Mouse (Mus musculus): ENCODE measurements around the gene Tcte1.

Gene Tcte1

GRCm38 (mm10) chr17:45566360-45567161, 43.3 kb downstream of the Tcte1 start:
- no peak for DNase-seq

DNA sequence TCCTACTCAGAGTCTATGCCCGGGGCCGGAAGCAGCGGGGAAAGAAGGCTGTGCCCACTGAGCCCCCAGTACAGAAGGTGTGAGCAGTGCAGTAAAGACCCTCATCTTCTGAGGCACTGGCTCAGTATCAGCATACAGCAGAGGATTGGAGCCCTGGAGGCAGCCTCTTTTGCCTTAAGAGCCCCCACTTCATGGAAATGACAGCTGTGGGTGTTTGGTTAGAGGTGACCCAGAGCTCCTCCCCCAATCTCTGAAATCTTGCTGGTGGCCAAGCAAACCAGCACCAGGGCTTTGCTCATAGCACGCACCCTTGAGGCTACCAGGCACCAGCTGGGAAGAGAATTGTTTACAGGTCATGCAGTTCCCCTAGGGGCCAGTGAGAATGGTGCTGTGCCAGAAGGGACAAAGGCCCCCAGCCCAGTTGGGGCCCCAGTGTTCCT, 43.9 kb downstream of the Tcte1 start:
- no peak for DNase-seq

DNA sequence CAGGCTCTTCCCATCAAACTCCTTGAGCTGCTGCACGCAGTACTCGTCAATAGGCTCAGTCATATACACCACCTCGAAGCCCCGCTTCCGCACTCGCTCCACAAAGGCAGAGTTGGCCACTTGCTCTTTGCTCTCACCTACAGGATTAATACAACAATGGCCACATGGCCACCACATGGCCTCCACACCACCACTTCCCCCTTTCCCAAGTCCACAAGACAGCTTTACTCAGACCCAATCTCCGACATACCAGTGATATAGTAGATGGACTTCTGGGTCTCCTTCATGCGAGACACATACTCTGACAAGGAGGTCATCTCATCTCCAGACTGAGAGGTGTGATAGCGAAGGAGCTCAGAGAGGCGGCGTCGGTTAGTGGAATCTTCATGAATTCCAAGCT, 45.8 kb downstream of the Tcte1 start:
- no peak for DNase-seq

DNA sequence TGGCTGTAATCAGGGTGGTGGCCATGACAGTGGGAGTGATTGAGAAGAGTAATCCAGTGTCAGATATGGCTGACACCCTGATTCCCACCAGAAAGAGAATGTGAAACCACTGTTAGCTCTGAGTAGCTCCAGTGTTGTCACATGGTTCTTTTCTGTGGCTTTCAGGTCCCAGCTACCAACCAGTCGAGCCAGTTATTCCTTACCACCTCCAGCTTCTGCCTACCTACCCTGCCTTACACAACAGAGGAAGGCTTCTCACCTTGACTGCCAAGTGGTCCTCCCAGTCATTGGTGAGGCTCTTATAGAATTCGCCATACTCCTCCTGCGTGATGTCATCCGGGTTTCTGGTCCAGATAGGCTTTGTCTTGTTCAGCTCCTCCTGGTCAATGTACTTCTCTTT, 46.8 kb downstream of the Tcte1 start:
- no peak for DNase-seq

DNA sequence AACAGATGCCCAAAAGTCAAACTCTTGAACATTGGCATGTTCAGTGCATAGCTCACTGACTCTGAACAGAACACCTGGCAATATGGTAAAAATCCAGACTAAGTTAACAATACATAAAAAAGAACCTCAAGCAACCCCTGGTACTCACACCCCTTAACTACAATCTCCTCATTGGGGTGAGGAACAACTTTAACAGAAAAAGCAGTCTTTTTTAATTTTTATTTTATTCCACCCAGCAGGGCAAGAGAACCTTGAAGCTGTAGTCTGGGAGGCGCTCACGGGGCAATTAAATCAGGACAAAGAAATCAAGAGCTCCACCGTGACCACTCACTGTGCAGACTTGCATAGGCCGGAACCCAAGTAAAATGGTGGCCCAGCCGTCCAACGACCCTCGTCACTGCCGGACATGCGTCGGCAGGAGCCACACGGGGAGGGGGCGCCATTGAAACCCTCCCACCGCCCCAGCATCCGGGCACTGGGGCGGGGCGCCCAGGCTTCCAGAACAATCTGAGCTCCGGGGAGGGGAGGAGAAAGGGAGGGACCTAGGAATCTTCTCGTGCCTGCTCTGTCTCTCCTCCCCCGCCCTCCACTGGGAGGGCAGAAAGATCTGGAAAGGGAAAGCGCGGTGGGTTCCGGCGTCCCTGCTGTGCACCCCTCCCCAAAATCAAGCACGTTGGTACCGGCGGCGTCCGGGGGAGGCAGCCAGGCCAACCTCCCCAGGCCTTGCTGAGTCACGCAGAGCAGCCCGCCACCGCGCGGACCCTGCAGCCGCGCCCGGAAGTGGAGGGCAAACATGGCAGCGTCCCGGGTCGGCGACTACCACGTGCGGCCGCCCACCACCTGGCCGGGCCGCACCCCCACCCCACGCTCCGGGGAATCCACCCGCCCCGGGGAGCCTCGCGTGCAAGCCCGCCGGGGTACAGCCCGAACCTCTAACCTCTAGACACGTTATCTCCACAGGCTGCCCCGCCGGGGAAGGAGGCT, 49.2 kb downstream of the Tcte1 start:
- peak; percentile 82 for DNase-seq

- DNase-seq: peak; percentile 99
Observed at GRCm38 (mm10) chr17:45573087-45573779, 50.0 kb downstream of the Tcte1 start, which contains the start of gene Hsp90ab1. Gene Hsp90ab1 (minus strand): TSS chr17:45573271.

- peak; percentile 99 for DNase-seq
Observed at GRCm38 (mm10) chr17:45573780-45574123, 50.5 kb downstream of the Tcte1 start.

GRCm38 (mm10) chr17:45574129-45574761, 51.0 kb downstream of the Tcte1 start:
- DNase-seq: peak; percentile 84

- no peak for DNase-seq
Observed at GRCm38 (mm10) chr17:45575123-45575897, 52.1 kb downstream of the Tcte1 start.

DNA sequence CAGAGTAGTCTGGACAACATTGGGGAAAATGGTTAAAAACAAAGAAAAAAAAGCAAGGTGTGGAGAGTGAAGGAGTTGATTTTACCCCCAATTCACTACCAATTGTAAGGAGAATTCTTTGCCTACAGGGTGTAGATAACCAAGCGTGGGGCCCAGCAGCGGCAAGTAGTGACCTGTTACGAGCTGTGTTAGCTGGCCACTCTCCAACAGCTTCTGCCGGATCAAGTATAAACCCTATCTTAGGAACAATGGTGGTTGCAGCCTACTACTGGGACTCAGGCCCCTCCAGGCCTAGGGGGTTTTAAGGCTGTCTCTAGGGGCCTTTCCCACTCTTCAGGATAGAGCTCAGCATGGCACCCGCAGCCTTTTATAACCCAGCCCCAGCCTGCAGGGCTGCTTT, 55.0 kb downstream of the Tcte1 start:
- DNase-seq: no peak

- DNase-seq: no peak
Observed at GRCm38 (mm10) chr17:45578843-45579242, 55.6 kb downstream of the Tcte1 start.

- DNase-seq: no peak
Observed at GRCm38 (mm10) chr17:45579554-45579953, 56.3 kb downstream of the Tcte1 start.

DNA sequence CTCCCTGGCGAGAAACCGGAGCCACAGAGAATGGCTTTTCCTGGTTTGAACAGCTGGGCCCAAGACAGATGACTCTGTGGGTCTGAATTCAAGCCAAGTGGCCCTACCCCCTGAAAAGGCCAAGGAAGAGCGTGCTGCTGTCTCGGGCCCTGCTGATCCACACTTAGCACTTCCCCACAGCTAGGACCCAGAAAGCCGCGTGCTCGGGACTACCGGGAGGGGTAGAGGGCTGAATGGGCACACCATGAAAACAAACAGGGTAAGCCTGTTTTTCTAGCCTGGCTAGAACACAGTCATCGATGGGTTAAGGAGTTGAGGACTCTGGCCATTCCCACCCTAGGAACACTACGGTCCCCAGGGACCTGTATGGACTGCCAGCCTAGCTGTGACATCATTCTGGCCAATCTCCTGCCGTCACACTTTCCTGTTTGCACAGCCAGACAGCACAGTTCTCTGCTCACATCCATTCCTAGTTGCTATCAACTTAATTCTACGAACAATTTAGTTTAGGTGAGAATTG, 57.8 kb downstream of the Tcte1 start:
- no peak for DNase-seq

- DNase-seq: peak; percentile 74
Observed at GRCm38 (mm10) chr17:45581567-45581983, 58.3 kb downstream of the Tcte1 start.

GRCm38 (mm10) chr17:45582188-45582587, 59.0 kb downstream of the Tcte1 start:
- DNase-seq: no peak

DNA sequence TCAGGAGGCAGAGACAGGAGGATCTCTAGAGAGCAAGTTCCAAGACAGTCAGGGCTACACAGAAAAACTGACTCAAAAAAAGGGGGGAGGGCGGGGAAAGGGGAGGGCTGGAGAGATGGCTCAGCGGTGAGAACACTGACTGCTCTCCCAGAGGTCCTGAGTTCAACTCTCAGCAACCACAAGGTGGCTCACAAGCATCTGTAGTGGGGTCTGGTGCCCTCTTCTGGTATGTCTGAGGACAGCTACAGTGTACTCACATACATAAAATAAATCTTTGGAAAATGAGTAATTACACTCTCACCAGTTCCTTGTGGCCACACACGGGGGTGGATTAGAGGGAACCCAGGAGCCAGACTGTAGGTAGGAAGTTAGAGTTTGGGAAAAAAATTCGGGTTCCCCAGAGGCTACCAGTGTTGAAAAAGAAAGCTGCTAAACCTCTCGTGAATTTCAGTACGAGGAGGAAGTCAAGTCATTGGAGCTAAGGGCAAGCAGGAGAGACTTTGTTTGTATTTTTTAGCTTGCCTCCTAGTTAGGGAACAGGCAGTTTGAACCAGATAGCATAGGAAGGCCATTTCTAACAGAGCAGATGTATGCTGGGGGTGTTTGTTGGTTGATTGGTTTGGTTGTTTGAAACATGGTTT, 59.6 kb downstream of the Tcte1 start:
- no peak for DNase-seq

- DNase-seq: peak; percentile 85
Observed at GRCm38 (mm10) chr17:45584096-45584896, 61.1 kb downstream of the Tcte1 start.

DNA sequence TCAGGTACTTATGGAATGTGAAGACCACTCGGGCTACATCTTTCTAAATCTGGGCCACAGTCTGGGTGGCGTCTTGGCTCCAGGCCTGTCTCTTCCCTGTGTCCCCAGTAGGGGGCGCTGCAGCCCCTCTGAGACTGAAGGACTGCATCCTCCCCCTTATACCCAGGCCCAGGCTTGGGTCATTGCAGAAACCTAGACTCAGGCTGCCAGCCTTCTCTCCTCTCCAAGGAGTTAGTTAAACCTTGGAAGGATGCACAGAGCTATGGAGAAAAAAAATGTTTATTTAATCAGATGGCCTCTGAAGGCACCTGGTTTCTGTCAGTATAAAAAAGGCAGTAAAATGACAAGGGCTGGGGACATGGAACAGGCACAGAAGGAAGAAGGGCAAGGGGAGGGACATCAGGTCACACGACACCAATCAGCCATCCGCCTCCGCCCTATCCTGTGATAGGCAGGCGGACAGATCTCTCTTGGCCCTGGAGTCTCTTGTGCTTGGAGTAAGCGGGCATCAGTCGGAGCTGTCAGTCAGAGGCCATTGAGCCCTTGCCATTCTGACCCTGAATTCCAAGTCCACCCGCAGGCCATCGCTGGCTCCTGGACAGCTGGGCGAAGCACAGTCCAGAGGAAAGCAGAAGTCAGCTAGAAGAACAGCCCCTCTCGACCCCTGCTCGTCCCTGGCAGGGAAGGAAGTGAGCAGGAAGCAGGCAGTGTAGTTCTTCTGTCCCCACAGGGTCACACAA, 61.9 kb downstream of the Tcte1 start:
- peak; percentile 79 for DNase-seq

- DNase-seq: no peak
Observed at GRCm38 (mm10) chr17:45585725-45586448, 62.7 kb downstream of the Tcte1 start.
